Mouse (Mus musculus) frontal cortex, postnatal 25 days (tissue): ENCODE results near the gene Nisch.

Experiments used
- DNase-seq, 2 experiments: peaks; one replicate each; pipeline ENCODE4 v3.0.0; 2022; ENCODE audit warnings: low spot score in 2 of 2

Gene Nisch

GRCm38 (mm10) chr14:31130236-31131220 lies 86.2 kb downstream of the Nisch start, which contains the start of gene Nt5dc2:
Gene Nt5dc2 (plus strand): TSS chr14:31131053.
- DNase-seq, result peak; percentile 35 to 60

- no peak for DNase-seq
Measured at GRCm38 (mm10) chr14:31129326-31130235, 87.2 kb downstream of the Nisch start.

GRCm38 (mm10) chr14:31128826-31129219 lies 87.9 kb downstream of the Nisch start, which contains the start of gene Smim4:
Gene Smim4 (minus strand): TSS chr14:31128956.
- DNase-seq, result peak; percentile 89 to 90

- DNase-seq, result peak in 1 of 2 experiments; percentile 31
Measured at GRCm38 (mm10) chr14:31128101-31128825, 88.5 kb downstream of the Nisch start.

GRCm38 (mm10) chr14:31126826-31127225 lies 89.9 kb downstream of the Nisch start:
- no peak for DNase-seq

GRCm38 (mm10) chr14:31125106-31126075 lies 91.4 kb downstream of the Nisch start:
- DNase-seq, result no peak
